Mouse (Mus musculus): ENCODE measurements at regions not wholly inside any gene's neighbourhood (a gene's known extent, or its start where the extent isn't known, plus 50 kb on each side); places are given as distances from the start of the nearest gene placed in this dataset.

- H3K4me3 ChIP-seq (replicated peaks): no peak overlapping the region
Measured at GRCm38 (mm10) chr2:169494503-169495311, 92.8 kb downstream of the Gm11011 start.

GRCm38 (mm10) chr2:169493609-169494275 is 93.8 kb downstream of the Gm11011 start:
- Histone ChIP-seq H3K36me3 (replicated peaks) (no peaks in the 10 kb centered on the region), H3K4me3 (replicated peaks) (no peak overlapping the region), H3K9me3 (replicated peaks) (no peaks in the 10 kb centered on the region), H3K27me3 (no peaks in the 10 kb centered on the region), H3K9ac (no peak overlapping the region), H3K27ac (replicated peaks) (0 out of 2 replicates have a peak overlapping the region, but pooled peaks have one; percentile 38), H3K4me1 (replicated peaks) (no peaks in the 10 kb centered on the region), H3K4me2 (0 out of 2 replicates have a peak overlapping the region, but pooled peaks have one; percentile 7)
- ATAC-seq (ENCODE audit: insufficient read depth): peak; percentile 81
- WGBS (ENCODE audit: insufficient replicate concordance): 63% methylated on average over 16 of the region's 16 CpGs

More at GRCm38 (mm10) chr2:169494503-169495311, 92.8 kb downstream of the Gm11011 start:
- Histone ChIP-seq H3K9me3 (replicated peaks) (no peaks in the 10 kb centered on the region), H3K4me1 (replicated peaks) (no peaks in the 10 kb centered on the region), H3K27ac (replicated peaks) (no peak overlapping the region), H3K9ac (no peak overlapping the region), H3K4me2 (no peak overlapping the region), H3K27me3 (no peaks in the 10 kb centered on the region), H3K36me3 (replicated peaks) (no peaks in the 10 kb centered on the region)
- no peak for ATAC-seq (ENCODE audit: insufficient read depth)
- 65% methylated on average over 11 of the region's 11 CpGs for WGBS (ENCODE audit: insufficient replicate concordance)

DNA sequence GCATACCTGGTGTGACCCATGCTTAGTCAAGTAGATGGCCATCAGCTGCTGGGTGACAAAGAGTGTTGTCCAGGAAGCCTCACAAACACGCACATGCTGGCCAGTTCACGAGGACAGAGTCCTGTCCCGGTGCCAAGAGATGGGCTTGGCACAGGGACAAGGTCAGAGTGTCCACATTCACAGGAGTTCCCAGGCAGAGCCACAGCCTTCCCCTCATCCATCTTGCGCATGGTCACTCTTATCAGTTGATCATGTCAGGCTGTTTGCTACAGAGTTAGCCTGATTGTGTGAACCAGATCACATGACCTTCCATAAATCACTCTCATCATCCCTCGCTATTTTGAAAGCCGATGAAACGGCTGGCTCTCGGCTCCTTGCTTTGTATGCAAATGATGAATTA is 103.6 kb downstream of the Gm11011 start:
- H3K27me3 ChIP-seq: no peaks in the 10 kb centered on the region
- H3K36me3 ChIP-seq (replicated peaks): no peaks in the 10 kb centered on the region
- no peaks in the 10 kb centered on the region for H3K9me3 ChIP-seq (replicated peaks)
- 0 out of 2 replicates have a peak, but pooled peaks have one; percentile 34 for ATAC-seq (ENCODE audit: insufficient read depth)
- no peak overlapping the region for H3K27ac ChIP-seq (replicated peaks)
- H3K4me3 ChIP-seq (replicated peaks): no peak overlapping the region
- H3K4me1 ChIP-seq (replicated peaks): no peaks in the 10 kb centered on the region
- whole genome bisulfite sequencing (ENCODE audit: insufficient replicate concordance): 41% methylated on average over 8 of the region's 8 CpGs
- H3K9ac ChIP-seq: no peak overlapping the region
- no peak overlapping the region for H3K4me2 ChIP-seq

- Histone ChIP-seq H3K27me3 (no peaks in the 10 kb centered on the region), H3K36me3 (replicated peaks) (no peaks in the 10 kb centered on the region), H3K4me2 (no peak overlapping the region), H3K9ac (no peak overlapping the region), H3K9me3 (replicated peaks) (no peaks in the 10 kb centered on the region), H3K27ac (replicated peaks) (no peak overlapping the region), H3K4me1 (replicated peaks) (no peaks in the 10 kb centered on the region), H3K4me3 (replicated peaks) (no peak overlapping the region)
- WGBS (ENCODE audit: insufficient replicate concordance): 52% methylated on average over 15 of the region's 15 CpGs
- ATAC-seq (ENCODE audit: insufficient read depth): no peak
Measured at GRCm38 (mm10) chr2:169481731-169482465, 105.6 kb downstream of the Gm11011 start.

DNA sequence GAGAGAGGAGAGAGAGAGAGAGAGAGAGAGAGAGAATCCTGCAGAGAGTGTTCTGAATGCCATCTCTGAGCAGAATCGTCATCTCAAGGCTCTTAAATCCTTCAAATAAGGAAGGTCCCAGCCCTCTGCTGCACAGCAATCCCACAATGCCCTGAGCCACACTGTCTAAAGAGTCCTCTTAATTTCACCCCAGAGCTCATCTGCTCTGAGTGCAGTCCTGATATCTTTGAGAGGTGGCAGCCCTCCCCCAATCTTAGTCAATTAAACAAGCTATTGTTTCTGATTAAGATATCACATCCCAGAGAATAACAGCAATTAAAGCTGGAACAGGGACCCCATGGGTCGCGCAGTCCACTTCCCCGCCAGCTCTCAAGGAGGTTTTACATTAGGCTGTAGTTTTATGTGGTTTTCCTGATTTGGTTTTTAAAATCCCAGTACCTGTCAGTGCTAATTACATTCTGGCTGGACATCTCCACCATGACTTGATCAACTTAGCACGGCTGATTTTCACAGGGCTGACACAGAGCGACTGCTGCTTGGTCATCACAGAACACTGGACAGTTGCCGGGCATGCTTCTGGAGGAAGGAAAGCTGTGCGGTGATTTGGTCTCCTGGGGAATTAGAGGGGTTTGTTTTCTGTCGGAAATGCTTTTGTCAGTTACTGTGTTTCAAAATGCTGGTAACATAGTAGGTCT is 113.0 kb downstream of the Gm11011 start:
- no peak for ATAC-seq (ENCODE audit: insufficient read depth)
- H3K27me3 ChIP-seq: no peaks in the 10 kb centered on the region
- no peaks in the 10 kb centered on the region for H3K36me3 ChIP-seq (replicated peaks)
- no peak overlapping the region for H3K4me3 ChIP-seq (replicated peaks)
- 43% methylated on average over 9 of the region's 9 CpGs for WGBS (ENCODE audit: insufficient replicate concordance)
- H3K27ac ChIP-seq (replicated peaks): no peak overlapping the region
- H3K4me1 ChIP-seq (replicated peaks): no peaks in the 10 kb centered on the region
- no peak overlapping the region for H3K9ac ChIP-seq
- no peaks in the 10 kb centered on the region for H3K9me3 ChIP-seq (replicated peaks)
- H3K4me2 ChIP-seq: no peak overlapping the region

- Histone ChIP-seq H3K27me3 (no peaks in the 10 kb centered on the region), H3K4me3 (replicated peaks) (no peak overlapping the region), H3K36me3 (replicated peaks) (no peaks in the 10 kb centered on the region), H3K4me2 (no peak overlapping the region), H3K9me3 (replicated peaks) (no peaks in the 10 kb centered on the region), H3K9ac (no peak overlapping the region), H3K4me1 (replicated peaks) (no peaks in the 10 kb centered on the region), H3K27ac (replicated peaks) (no peak overlapping the region)
- no peak for ATAC-seq (ENCODE audit: insufficient read depth)
- WGBS (ENCODE audit: insufficient replicate concordance): 78% methylated on average over 10 of the region's 10 CpGs
Measured at GRCm38 (mm10) chr2:169469538-169469937, 118.0 kb downstream of the Gm11011 start.

DNA sequence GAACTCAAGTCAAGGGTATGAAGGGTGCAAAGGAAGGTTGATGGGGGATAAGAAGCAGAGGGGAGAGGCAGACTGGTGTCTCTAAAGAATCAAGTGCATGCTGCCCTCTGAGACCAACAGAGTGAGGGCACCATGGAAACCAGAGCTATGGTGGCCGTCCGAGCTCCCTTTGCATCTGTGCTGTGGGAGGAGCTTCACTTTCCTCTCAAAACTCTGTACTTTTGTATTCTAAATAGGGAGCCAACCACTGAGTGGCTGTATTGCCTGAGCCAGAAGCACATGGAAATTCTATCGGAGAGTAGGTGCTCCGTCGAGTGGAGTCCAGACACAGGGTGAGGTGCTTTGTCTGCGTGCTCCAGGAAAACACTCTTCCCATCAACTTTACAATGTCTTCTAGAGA is 119.9 kb downstream of the Gm11011 start:
- Histone ChIP-seq H3K9ac (no peak overlapping the region), H3K27ac (replicated peaks) (no peak overlapping the region), H3K27me3 (no peaks in the 10 kb centered on the region), H3K9me3 (replicated peaks) (no peaks in the 10 kb centered on the region), H3K36me3 (replicated peaks) (no peaks in the 10 kb centered on the region), H3K4me2 (no peak overlapping the region), H3K4me3 (replicated peaks) (no peak overlapping the region), H3K4me1 (replicated peaks) (no peaks in the 10 kb centered on the region)
- 68% methylated on average over 6 of the region's 6 CpGs for WGBS (ENCODE audit: insufficient replicate concordance)
- ATAC-seq (ENCODE audit: insufficient read depth): no peak

- H3K27me3 ChIP-seq: no peaks in the 10 kb centered on the region
- no peak for ATAC-seq (ENCODE audit: insufficient read depth)
- WGBS (ENCODE audit: insufficient replicate concordance): 60% methylated on average over 5 of the region's 5 CpGs
- no peaks in the 10 kb centered on the region for H3K4me1 ChIP-seq (replicated peaks)
- no peak overlapping the region for H3K4me3 ChIP-seq (replicated peaks)
- no peaks in the 10 kb centered on the region for H3K36me3 ChIP-seq (replicated peaks)
- no peak overlapping the region for H3K27ac ChIP-seq (replicated peaks)
- no peaks in the 10 kb centered on the region for H3K9me3 ChIP-seq (replicated peaks)
- H3K9ac ChIP-seq: no peak overlapping the region
- no peak overlapping the region for H3K4me2 ChIP-seq
Measured at GRCm38 (mm10) chr2:169464106-169464505, 123.4 kb downstream of the Gm11011 start.

DNA sequence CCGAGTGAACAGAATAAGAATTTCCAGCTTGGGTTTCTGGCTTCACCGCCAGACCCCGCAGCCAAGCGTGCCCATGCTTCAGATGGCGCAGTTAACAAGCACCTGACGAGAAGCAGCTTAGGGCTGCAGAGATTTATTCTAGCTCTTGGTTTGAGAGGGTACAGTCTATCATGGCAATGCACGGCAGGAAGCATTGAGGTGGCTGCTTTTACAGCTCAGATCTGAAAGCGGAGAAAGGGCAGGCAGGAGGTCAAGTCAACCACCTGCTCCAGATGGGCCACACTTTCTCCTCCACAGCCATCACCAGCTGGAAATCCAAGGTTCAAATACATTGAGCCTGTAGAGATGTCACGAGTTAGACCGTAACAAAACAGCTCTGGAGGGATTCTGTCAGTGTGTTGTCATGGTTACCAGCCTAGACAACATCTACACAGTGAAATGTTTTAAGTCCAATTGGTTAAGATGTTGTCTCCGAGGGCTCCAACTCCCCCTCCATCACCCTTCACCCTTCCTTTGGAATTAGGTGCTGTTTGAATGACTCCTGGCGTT is 126.0 kb downstream of the Gm11011 start:
- H3K27ac ChIP-seq (replicated peaks): no peak overlapping the region
- no peak overlapping the region for H3K9ac ChIP-seq
- H3K4me2 ChIP-seq: no peak overlapping the region
- H3K36me3 ChIP-seq (replicated peaks): no peaks in the 10 kb centered on the region
- ATAC-seq (ENCODE audit: insufficient read depth): no peak
- H3K9me3 ChIP-seq (replicated peaks): no peaks in the 10 kb centered on the region
- no peaks in the 10 kb centered on the region for H3K27me3 ChIP-seq
- no peaks in the 10 kb centered on the region for H3K4me1 ChIP-seq (replicated peaks)
- no peak overlapping the region for H3K4me3 ChIP-seq (replicated peaks)
- 70% methylated on average over 12 of the region's 12 CpGs for WGBS (ENCODE audit: insufficient replicate concordance)

GRCm38 (mm10) chr2:169452956-169453355 is 134.6 kb downstream of the Gm11011 start:
- H3K27ac ChIP-seq (replicated peaks): no peak overlapping the region
- H3K4me1 ChIP-seq (replicated peaks): no peaks in the 10 kb centered on the region
- H3K4me3 ChIP-seq (replicated peaks): no peak overlapping the region
- H3K9me3 ChIP-seq (replicated peaks): no peaks in the 10 kb centered on the region
- no peak for ATAC-seq (ENCODE audit: insufficient read depth)
- H3K27me3 ChIP-seq: no peaks in the 10 kb centered on the region
- no peak overlapping the region for H3K9ac ChIP-seq
- no peaks in the 10 kb centered on the region for H3K36me3 ChIP-seq (replicated peaks)
- WGBS (ENCODE audit: insufficient replicate concordance): 70% methylated on average over 8 of the region's 8 CpGs
- H3K4me2 ChIP-seq: no peak overlapping the region
